Mouse (Mus musculus) forebrain, embryonic 12.5 days (tissue): Measurements from ENCODE around the gene Wnt9a. TPM values are rescaled to one million over a fixed set of nuclear protein-coding genes. Genes with fewer than 3 reads are reported as not detected.
"Not testable (repeated sequence)": the region's sequence is repeated elsewhere in the genome, so short reads cannot be mapped to it uniquely, and the experiment has no call there.

Source experiments
- ATAC-seq: fragments of 200-750 bp; cut with Nextera tagmentation; 2 replicates; pipeline ENCODE4 v1.8.0; 2017; ENCODE audit warnings: moderate TSS enrichment; ENCODE audit not compliant: low FRiP score
- H3K27ac ChIP-seq: fragments of 300-500 bp; sonication (generic); 2 replicates; pipeline ENCODE4 v1.5.1; 2016; ENCODE audit warnings: mild to moderate bottlenecking
- H3K27me3 ChIP-seq: fragments of 300-500 bp; sonication (generic); 2 replicates; pipeline ENCODE4 v1.6.1; 2016; ENCODE audit warnings: mild to moderate bottlenecking
- H3K36me3 ChIP-seq: fragments of 300-500 bp; sonication (generic); replicated peaks from 2 replicates; pipeline ENCODE4 v1.6.1; 2016; ENCODE audit warnings: mild to moderate bottlenecking
- H3K4me1 ChIP-seq: fragments of 300-500 bp; sonication (generic); 2 replicates; pipeline ENCODE4 v1.6.1; 2016
- H3K4me2 ChIP-seq: fragments of 300-500 bp; sonication (generic); 2 replicates; pipeline ENCODE4 v1.6.1; 2016; ENCODE audit warnings: mild to moderate bottlenecking, moderate library complexity
- H3K4me3 ChIP-seq: fragments of 300-500 bp; sonication (generic); replicated peaks from 2 replicates; pipeline ENCODE4 v1.5.1; 2016; ENCODE audit warnings: mild to moderate bottlenecking
- H3K9ac ChIP-seq: fragments of 300-500 bp; sonication (generic); 2 replicates; pipeline ENCODE4 v1.6.1; 2016; ENCODE audit warnings: mild to moderate bottlenecking
- H3K9me3 ChIP-seq: fragments of 300-500 bp; sonication (generic); 2 replicates; pipeline ENCODE4 v1.6.1; 2016
- WGBS: fragments of 180-500 bp; shearing (Covaris S2); methylation state at CpG from one replicate; pipeline ENCODE4 v1.1.7; 2016; 5-methylcytosine and 5-hydroxymethylcytosine counted together
- polyA plus RNA-seq: library from polyadenylated mRNA; unstranded; fragments of >200 nt; fragmentation: Nextera tagmentation; extraction: Ambion mirVana; gene quantifications from 2 replicates; pipeline ENCODE4 v1.2.1, GENCODE M21; 2016

Gene Wnt9a
- polyA plus RNA-seq, 1 experiment from 2014 or later: 5.3 TPM

GRCm38 (mm10) chr11:59350326-59350725, 43.6 kb downstream of the Wnt9a start:
- Histone ChIP-seq H3K4me3 (no peak overlapping the region), H3K27ac (no peak overlapping the region), H3K27me3 (no peaks in the 10 kb centered on the region), H3K36me3 (no peaks in the 10 kb centered on the region), H3K9me3 (no peaks in the 10 kb centered on the region), H3K4me1 (no peaks in the 10 kb centered on the region), H3K9ac (no peak overlapping the region), H3K4me2 (no peak overlapping the region)
- no peak for ATAC-seq
- WGBS: 76% methylated on average over 2 of the region's 2 CpGs

DNA sequence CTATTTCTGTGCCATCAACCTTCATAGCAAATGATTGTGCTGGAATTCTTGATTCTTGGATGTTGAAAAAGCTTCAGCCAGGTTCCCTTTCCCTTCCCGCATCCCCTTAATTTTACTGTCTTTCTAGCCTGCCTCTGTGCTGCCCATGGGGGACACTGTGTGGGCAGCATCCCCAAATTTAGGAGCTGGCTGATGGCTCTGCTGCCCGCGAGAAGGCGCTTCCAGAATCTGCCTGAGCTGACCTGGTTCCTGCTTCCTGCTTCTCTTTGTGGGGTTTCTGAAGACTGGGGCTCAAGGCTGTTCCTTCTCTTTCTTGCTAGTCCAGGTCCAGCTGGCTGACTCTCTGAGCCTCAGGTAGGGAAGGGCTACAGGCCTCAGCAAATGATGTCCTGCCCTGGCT, 48.1 kb downstream of the Wnt9a start:
- Histone ChIP-seq H3K4me3 (no peak overlapping the region), H3K36me3 (no peaks in the 10 kb centered on the region), H3K4me1 (no peaks in the 10 kb centered on the region), H3K9ac (no peak overlapping the region), H3K27me3 (no peaks in the 10 kb centered on the region), H3K27ac (no peak overlapping the region), H3K9me3 (no peaks in the 10 kb centered on the region), H3K4me2 (no peak overlapping the region)
- no peak for ATAC-seq
- WGBS: 95% methylated on average over 4 of the region's 4 CpGs

GRCm38 (mm10) chr11:59356874-59357289, 50.2 kb downstream of the Wnt9a start:
- Histone ChIP-seq H3K4me3 (no peak overlapping the region), H3K27me3 (no peaks in the 10 kb centered on the region), H3K36me3 (no peaks in the 10 kb centered on the region), H3K9me3 (no peaks in the 10 kb centered on the region), H3K27ac (no peak overlapping the region), H3K9ac (no peak overlapping the region), H3K4me1 (no peaks in the 10 kb centered on the region), H3K4me2 (no peak overlapping the region)
- no peak for ATAC-seq
- 72% methylated on average over 11 of the region's 11 CpGs for WGBS

DNA sequence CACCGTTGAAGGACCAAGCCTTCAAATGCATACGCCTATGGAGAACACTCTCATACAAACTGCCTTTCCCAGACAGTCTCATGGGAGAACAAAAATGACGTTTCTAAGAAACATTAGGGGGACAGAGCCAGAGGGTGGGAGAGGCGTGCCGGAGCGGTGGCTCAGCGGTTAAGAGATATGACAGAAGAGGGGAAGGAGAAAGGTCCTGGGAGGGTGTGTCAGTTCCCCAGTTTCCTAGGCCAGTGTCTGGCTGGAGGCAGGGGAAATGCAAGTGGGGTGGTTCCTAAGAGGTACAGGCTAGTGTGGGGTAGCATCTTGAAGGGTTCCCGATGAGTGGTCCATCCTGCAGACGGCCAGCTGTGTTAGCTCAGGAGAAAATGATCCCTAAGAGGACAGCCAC, 54.6 kb downstream of the Wnt9a start:
- Histone ChIP-seq H3K36me3 (no peaks in the 10 kb centered on the region), H3K9ac (no peak overlapping the region), H3K4me2 (no peak overlapping the region), H3K4me3 (no peak overlapping the region), H3K9me3 (no peaks in the 10 kb centered on the region), H3K27ac (no peak overlapping the region), H3K4me1 (peaks cover 8% of the 10 kb centered on the region; the same call in 1 of the 2 replicates), H3K27me3 (no peaks in the 10 kb centered on the region)
- no peak for ATAC-seq
- 90% methylated on average over 9 of the region's 9 CpGs for WGBS

DNA sequence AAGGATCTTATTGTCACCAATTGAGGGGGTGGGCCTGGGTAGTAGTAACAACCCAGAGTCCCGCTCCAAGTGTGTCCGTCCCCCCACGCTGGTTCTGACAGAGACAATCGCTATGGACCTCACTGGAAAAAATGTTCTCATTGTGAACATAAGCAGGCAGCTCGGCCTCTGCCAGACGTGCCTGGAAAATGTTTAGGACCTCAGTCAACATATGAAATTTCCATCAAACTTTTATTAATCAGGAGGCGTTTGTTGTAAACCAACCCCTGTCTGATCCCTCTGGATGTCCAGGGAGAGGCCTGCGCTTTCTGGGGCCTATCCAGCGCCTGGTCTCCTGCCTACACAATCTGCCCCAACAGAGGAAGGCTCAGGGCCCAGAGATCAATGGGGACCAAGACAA, 57.3 kb downstream of the Wnt9a start:
- Histone ChIP-seq H3K4me2 (no peak overlapping the region), H3K4me3 (no peak overlapping the region), H3K36me3 (no peaks in the 10 kb centered on the region), H3K9me3 (no peaks in the 10 kb centered on the region), H3K9ac (no peak overlapping the region), H3K4me1 (peaks cover 11% of the 10 kb centered on the region; the same call in 1 of the 2 replicates), H3K27me3 (no peaks in the 10 kb centered on the region), H3K27ac (no peak overlapping the region)
- no peak for ATAC-seq
- WGBS: 90% methylated on average over 9 of the region's 9 CpGs

DNA sequence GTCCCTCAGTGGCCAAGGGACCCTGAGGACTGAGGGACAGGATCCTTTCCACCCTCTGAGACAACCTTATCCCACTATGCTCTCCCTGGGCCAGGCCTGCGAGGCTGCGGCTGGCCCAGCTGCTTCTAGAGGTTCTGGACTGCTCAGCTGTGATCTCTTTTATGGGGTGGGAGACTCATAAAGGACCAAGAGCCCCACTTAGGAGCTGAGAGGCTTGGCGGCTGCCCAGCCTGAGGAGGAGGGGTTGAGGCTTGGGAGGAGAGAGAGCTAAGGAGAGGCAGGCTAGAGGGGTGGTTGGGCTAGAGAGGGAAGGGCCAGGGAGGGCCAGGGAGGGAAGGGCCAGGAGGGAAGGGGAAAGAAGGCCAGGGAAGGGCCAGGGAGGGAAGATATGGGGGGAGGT, 57.7 kb downstream of the Wnt9a start:
- Histone ChIP-seq H3K27me3 (no peaks in the 10 kb centered on the region), H3K27ac (no peak overlapping the region), H3K4me3 (no peak overlapping the region), H3K4me1 (peaks cover 11% of the 10 kb centered on the region; the same call in 1 of the 2 replicates), H3K4me2 (no peak overlapping the region), H3K36me3 (no peaks in the 10 kb centered on the region), H3K9ac (no peak overlapping the region), H3K9me3 (no peaks in the 10 kb centered on the region)
- 65% methylated on average over 3 of the region's 3 CpGs for WGBS
- ATAC-seq: no peak

DNA sequence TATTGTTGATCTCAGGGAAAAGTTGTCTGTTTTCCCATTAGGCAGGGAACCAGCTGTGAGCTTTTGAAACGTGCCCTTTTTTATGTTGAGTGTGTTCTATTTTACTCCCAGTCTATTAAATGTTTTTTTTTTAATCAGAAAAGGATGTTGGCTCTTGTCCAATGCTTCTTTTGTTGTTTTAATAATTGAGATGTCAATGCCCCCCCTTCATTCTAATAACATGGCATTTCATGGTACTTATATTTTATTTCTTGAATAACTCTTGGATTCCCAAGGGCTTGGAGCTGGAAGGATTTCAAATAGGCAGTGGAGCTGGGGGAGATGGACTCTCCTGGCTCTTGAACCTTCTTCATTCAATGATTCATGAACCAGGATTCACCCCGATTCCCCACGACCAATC, 59.3 kb downstream of the Wnt9a start:
- WGBS: 67% methylated on average over 3 of the region's 3 CpGs
- H3K4me2 ChIP-seq: no peak overlapping the region
- no peak overlapping the region for H3K9ac ChIP-seq

DNA sequence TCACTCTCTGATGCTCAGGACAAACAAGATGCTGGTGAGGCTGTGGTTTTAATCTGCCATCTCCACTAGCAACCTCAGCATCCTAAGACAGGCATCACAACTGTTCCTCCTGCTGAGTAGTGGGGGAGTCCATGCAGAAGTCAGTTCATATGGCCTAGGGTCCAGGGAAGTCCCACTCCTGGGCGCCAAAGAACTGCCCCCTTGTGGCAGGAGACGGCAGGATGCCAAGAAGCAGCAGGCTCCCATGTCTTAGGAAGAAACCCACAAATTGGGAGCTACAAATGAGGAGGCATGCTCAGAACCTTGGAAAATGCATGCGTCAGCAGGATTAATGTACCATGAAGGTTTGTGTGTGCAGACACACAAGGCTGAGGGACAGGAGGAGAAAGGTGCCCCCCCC, 59.9 kb downstream of the Wnt9a start:
- Histone ChIP-seq H3K4me2 (no peak overlapping the region), H3K27me3 (no peaks in the 10 kb centered on the region), H3K36me3 (no peaks in the 10 kb centered on the region), H3K9ac (no peak overlapping the region), H3K4me3 (no peak overlapping the region), H3K4me1 (peaks cover 13% of the 10 kb centered on the region; the same call in 1 of the 2 replicates), H3K9me3 (no peaks in the 10 kb centered on the region), H3K27ac (peak overlapping the region; percentile 42; the same call in 1 of the 2 replicates)
- 32% methylated on average over 3 of the region's 3 CpGs for WGBS
- no peak for ATAC-seq

More for the DNA sequence above, 59.3 kb downstream of the Wnt9a start:
- no peak for ATAC-seq
- no peaks in the 10 kb centered on the region for H3K9me3 ChIP-seq
- H3K27me3 ChIP-seq: no peaks in the 10 kb centered on the region
- H3K4me1 ChIP-seq: peaks cover 11% of the 10 kb centered on the region; the same call in 1 of the 2 replicates
- no peaks in the 10 kb centered on the region for H3K36me3 ChIP-seq
- H3K27ac ChIP-seq: peak overlapping the region; percentile 42
- H3K4me3 ChIP-seq: no peak overlapping the region

DNA sequence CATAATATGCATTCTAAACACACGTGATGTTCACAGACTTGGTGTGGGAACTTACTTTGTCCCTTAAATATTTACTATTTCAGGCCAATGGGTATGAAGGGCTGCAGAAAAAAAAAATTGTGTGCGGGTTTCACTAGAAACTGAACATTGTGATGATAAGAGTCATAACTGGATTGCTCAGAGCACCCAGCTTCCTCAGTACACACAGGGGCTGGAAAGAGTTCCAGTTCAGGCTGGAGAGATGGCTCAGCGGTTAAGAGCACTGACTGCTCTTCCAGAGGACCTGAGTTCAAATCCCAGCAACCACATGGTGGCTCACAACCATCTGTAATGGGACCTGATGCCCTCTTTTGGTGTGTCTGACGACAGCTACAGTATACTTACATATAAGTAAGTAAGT, 61.2 kb downstream of the Wnt9a start:
- 81% methylated on average over 4 of the region's 4 CpGs for WGBS

DNA sequence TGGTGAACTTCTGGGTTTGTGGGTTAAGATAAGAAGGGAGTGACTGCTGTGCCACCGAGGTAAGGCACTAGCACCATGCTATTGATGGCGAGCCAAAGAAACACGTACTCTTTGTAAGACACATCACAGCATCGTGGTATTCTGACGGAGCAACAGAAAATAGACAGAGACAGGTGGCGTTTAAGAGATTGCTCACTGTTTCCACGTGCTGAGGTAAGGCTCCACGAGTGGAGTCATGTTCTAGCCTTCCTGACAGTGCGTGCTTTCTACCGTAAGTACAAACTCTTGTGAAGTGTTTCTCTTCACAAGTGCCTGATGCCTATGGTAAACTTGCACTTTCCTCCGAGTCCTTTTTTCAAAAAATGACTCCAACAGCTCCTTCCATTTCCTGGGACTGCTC, 63.1 kb downstream of the Wnt9a start:
- 83% methylated on average over 11 of the region's 11 CpGs for WGBS
- ATAC-seq: no peak
- peaks cover 13% of the 10 kb centered on the region; the same call in 1 of the 2 replicates for H3K4me1 ChIP-seq
- H3K4me3 ChIP-seq: no peak overlapping the region
- no peaks in the 10 kb centered on the region for H3K36me3 ChIP-seq
- no peak overlapping the region for H3K4me2 ChIP-seq
- H3K27me3 ChIP-seq: no peaks in the 10 kb centered on the region
- no peak overlapping the region for H3K27ac ChIP-seq
- no peaks in the 10 kb centered on the region for H3K9me3 ChIP-seq
- H3K9ac ChIP-seq: no peak overlapping the region

More for the DNA sequence above, 61.2 kb downstream of the Wnt9a start:
- not testable (repeated sequence) for H3K36me3 ChIP-seq, H3K4me2 ChIP-seq, H3K27me3 ChIP-seq, H3K9me3 ChIP-seq, ATAC-seq, H3K27ac ChIP-seq, H3K9ac ChIP-seq, H3K4me3 ChIP-seq
- H3K4me1 ChIP-seq: peaks cover 13% of the 10 kb centered on the region; the same call in 1 of the 2 replicates

GRCm38 (mm10) chr11:59375475-59375874, 68.7 kb downstream of the Wnt9a start, which contains the start of gene Prss38:
Gene Prss38, minus strand, starts transcription at chr11:59375657.
- H3K9ac ChIP-seq: no peak within 1 kb of the TSS
- no peaks in the 10 kb centered on the region for H3K36me3 ChIP-seq
- H3K9me3 ChIP-seq: no peaks in the 10 kb centered on the region
- H3K4me2 ChIP-seq: no peak within 1 kb of the TSS
- H3K4me3 ChIP-seq: no peak within 1 kb of the TSS
- H3K27ac ChIP-seq: no peak within 1 kb of the TSS
- H3K27me3 ChIP-seq: no peaks in the 10 kb centered on the region
- WGBS: 84% methylated on average over 16 of the region's 16 CpGs
- no peak for ATAC-seq
- peaks cover 2% of the 10 kb centered on the region; the same call in 1 of the 2 replicates for H3K4me1 ChIP-seq

DNA sequence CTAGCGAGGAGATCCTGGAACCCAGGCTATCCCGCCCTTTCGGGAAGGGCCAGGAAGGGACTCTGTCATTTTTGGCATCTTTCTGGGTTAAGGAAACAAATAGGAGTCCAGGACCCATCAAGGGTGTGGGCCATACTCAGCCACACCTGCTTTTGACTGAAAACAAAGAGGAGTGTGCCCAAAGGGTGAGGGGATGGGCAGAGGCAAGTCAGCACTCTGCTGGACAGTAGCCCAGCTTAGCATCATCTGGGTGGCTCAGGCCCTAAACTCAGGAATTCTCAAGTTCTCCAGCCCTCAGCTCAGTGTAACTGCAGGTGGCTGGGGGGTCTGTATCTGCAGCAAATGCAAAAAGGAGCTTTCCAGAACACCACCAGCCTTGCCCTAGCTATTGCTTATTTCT, 71.3 kb downstream of the Wnt9a start:
- Histone ChIP-seq H3K36me3 (no peaks in the 10 kb centered on the region), H3K4me1 (no peaks in the 10 kb centered on the region), H3K4me2 (no peak overlapping the region), H3K4me3 (no peak overlapping the region), H3K27me3 (no peaks in the 10 kb centered on the region), H3K9ac (no peak overlapping the region), H3K27ac (no peak overlapping the region), H3K9me3 (no peaks in the 10 kb centered on the region)
- WGBS: 89% methylated on average over 3 of the region's 3 CpGs
- ATAC-seq: no peak

DNA sequence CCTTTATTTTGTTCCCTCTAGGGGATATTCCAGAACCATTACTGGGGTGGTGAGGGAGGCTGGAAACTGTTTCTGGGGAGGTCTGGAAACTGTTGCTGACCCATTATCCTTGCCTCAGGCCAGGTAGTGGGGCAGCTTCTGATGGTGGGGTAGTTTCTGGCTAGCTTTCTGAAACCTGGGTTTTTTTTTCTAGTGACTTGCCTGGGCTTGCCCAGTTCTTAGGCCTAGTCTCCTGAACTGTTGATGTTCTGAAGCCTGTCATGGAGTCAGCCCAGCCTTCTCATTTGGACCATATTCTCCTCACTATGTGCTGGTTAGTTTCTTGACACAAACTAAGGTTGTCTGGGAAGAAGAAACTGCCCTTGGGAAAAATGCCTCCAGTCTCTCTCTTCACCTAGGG, 72.8 kb downstream of the Wnt9a start:
- Histone ChIP-seq H3K4me3 (no peak overlapping the region), H3K4me1 (peaks cover 4% of the 10 kb centered on the region), H3K27me3 (peaks cover 5% of the 10 kb centered on the region; the same call in 1 of the 2 replicates), H3K27ac (no peak overlapping the region), H3K36me3 (no peaks in the 10 kb centered on the region), H3K9ac (no peak overlapping the region), H3K9me3 (no peaks in the 10 kb centered on the region), H3K4me2 (no peak overlapping the region)
- ATAC-seq: no peak
